Mouse (Mus musculus) lung, postnatal 0 days (tissue): ENCODE results near the gene Duox1.
"Not testable (repeated sequence)": the region's sequence is repeated elsewhere in the genome, so short reads cannot be mapped to it uniquely, and the experiment has no call there.

Experiments
- CTCF ChIP-seq: IDR thresholded peaks from 2 replicates; pipeline ENCODE4 v1.5.1; 2016; ENCODE audit warnings: antibody characterized with exemption, mild to moderate bottlenecking
- EP300 ChIP-seq: IDR thresholded peaks from 2 replicates; pipeline ENCODE4 v1.6.1; 2016; ENCODE audit warnings: antibody characterized with exemption, mild to moderate bottlenecking, control low read depth

- not testable (repeated sequence) for TF ChIP-seq CTCF, EP300
Observed at GRCm38 (mm10) chr2:122346164-122346563, 30.7 kb downstream of the Duox1 start.
